Mouse (Mus musculus) hematopoietic stem cell, adult 5-6 weeks (primary cell): ENCODE measurements at regions not wholly inside any gene's neighbourhood (a gene's known extent, or its start where the extent isn't known, plus 50 kb on each side); places are given as distances from the start of the nearest gene placed in this dataset.

Experiments
- ATAC-seq, 2 experiments: fragments of 125-278 bp in 1 of 2; replicated peaks in 1 of 2; 2 replicates each; pipeline ENCODE4 v1.8.0; 2016 to 2017; ENCODE audit warnings: inconsistent platforms in 2 of 2, mild to moderate bottlenecking in 2 of 2, moderate number of reproducible peaks in 2 of 2, low read depth in 1 of 2, moderate TSS enrichment in 1 of 2; ENCODE audit not compliant: low FRiP score in 2 of 2, poor library complexity in 2 of 2, severe bottlenecking in 2 of 2, insufficient read depth in 1 of 2, low TSS enrichment in 1 of 2

DNA sequence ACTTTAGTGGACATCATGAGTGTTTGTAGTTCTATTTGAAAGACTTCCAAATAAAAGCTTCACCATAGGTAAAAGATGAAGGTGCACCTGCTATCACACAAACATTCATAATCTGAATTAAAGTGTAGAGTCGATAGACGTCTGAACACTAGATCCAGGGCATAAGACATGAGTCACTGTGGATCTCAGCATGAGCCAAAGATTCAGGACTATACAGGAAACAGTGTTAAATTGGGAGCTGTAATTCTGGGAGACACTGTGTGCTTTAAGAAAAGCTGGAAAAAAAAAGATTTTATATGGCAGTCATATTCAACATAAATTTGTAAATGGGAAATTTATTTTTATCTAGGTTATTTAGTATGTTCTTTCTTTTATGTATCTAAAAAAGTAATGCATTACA, 160.5 kb downstream of the Pdha2 start:
- ATAC-seq: no peak

DNA sequence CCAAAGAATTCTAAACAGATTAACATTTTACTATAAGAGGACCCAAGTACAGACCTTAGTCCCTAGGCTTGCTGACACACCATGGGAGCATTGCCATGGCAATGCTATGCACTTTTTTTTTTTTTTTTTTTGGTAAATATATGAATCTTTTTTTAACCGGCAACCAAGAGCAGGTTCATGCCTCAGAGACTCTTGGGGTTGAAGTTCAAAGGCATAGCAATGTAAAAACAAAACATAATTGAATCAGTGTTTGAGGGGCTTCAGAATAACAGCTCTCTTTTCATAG, 197.9 kb downstream of the Pdha2 start:
- ATAC-seq: no peak

- ATAC-seq: no peak
These were observed 198.5 kb downstream of the Pdha2 start for GRCm38 (mm10) chr3:141013521-141014261.

GRCm38 (mm10) chr3:141012976-141013375, 199.2 kb downstream of the Pdha2 start:
- no peak for ATAC-seq

DNA sequence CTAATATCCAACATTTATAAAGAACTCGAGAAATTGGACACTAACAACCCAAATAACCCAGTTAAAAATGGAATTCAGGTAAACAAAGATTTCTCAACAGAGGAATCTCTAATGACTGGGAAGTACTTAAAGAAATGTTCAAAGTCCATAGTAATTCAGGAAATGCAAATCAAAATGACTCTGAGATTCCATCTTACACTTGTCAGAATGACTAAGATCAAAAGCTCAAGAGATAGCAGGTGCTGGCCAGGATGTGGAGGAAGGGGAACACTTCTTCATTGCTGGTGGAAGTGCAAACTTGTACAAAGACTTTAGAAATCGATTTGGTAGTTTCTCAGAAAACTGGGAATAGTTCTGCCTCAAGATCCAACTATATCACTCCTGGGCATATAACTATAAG, 203.4 kb downstream of the Pdha2 start:
- no peak for ATAC-seq

DNA sequence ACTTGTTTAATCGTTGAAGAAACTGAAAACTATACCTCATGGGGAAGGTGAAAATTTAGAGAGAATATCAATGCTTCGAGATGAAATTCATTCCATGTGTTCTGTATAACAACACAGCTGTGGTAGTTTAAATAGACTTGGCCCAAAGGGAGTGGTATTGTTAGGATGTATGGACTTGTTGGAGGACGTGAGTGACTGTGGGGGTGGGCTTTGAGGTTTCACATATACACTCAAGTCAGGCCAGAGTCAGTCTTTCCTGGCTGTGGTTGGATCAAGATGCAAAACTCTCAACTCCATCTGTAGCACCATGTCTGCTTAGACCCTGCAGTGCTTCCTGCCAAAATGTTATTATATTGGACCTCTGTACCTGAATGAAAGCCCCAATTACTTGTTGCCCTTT, 206.3 kb downstream of the Pdha2 start:
- ATAC-seq: no peak

- no peak for ATAC-seq
These were observed 208.6 kb downstream of the Pdha2 start for GRCm38 (mm10) chr3:141003561-141003960.

GRCm38 (mm10) chr3:140988247-140988646, 223.9 kb downstream of the Pdha2 start:
- ATAC-seq: no peak

GRCm38 (mm10) chr3:140973519-140973918, 238.6 kb downstream of the Pdha2 start:
- ATAC-seq: peak in 1 of 2 experiments; percentile 45; a peak in 2 of 4 replicates

DNA sequence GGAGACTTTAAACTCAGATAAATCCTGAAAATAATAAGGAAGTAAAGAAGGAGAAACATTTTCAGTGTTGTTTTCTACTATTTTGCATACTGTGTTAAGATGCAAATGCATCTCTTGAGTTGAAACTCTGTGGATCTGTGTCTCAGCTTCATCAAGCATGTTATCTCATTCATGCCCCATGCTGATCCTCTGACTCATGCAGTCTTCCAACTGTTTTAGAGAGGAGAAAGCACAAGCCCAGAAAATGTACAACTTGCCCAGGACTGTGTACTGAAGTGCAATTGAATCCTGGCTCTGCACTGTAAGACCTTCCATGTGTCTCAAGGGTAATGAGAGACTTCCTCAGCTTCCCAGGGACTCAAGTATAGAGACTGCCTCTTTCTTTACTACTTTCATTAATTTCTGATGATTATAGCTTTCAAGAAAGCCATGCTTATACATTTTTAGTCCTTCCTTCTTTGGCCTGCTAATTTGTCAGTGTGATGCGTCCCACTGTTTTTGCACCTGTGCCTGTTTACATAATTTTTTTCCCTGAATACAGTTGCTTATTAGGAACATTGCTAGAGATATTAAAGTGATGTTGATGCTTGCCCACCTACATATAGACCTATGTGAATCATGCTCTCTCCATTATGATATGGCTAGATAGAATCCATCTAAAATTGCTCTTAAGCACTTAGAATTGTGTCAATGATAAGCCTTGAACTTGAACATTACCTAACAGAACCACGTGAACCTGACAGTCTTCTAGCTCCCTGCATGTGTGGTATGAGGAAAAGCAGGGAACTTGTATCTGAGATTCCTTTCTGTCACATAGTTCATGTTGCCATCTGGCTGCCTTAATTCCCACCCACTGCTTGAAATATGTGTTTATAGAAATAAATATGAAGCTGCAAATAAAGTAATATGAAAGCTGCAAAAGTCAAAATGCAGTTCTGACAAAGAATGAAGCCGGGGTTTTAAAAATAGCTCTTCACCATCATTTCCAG, 242.0 kb downstream of the Pdha2 start:
- no peak for ATAC-seq

- no peak for ATAC-seq
These were observed 243.6 kb downstream of the Pdha2 start for GRCm38 (mm10) chr3:140968556-140968955.

DNA sequence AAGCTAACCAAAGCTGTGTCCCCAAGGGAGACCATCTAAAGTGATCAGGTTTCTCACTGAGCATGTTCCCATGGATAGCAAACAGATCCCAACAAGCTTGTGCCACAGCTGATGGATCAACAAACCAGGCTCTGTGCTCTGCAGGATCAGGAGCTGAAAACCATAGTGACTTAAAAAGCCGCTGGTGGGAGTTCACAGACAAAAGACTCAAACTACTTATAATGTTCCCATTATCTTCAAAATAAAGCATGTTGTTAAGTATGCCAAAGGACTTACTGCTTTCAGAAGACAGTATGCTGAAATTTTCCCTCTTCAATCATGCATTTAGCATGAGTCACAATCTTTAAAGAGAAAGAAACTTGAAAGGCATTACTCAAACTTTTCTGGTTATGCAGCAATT, 254.5 kb downstream of the Pdha2 start:
- no peak for ATAC-seq

GRCm38 (mm10) chr3:140952111-140952800, 259.9 kb downstream of the Pdha2 start:
- no peak for ATAC-seq

GRCm38 (mm10) chr3:140951024-140951423, 261.1 kb downstream of the Pdha2 start:
- no peak; a peak in 1 of 4 replicates for ATAC-seq

- peak; percentile 80 to 85 for ATAC-seq
These were observed 262.1 kb downstream of the Pdha2 start for GRCm38 (mm10) chr3:140949880-140950662.

DNA sequence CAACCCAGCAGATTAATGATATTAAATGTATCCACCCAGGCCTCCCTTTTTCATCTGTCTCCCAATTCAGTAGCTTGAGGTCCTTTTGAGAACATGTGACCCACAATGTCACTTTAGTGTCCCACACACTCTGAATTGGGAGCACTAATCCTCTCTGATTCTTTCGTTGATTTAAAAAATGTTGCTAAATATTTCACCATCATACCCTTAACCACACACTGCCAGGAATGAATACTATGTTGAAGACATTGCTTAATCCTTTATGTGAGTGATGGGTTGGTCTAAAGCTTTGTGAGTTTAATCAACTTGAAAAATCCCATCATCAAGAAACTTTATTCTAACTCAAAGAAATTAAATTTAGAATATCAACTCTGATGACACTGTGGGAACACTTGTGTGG, 269.7 kb downstream of the Pdha2 start:
- ATAC-seq: no peak

DNA sequence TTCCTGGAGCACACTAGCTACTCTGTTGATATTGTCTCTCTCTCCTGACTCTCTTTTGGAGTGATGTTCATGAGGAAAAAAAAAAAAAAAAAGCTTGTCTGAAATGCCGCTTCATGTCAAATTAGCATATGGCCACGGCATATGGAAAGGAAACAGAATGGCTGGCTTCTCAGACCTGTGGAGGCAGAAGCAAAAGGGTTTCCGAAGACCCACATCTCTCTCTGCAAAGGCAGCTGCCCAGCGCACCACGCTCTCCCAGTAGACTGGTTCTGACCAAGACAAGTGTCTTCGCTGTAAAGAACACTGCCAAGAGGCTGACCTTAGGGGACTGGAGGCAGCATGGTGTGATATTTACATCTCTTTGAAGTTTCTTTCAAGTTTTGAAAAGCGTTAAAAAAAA, 270.3 kb downstream of the Pdha2 start:
- ATAC-seq: no peak; a peak in 1 of 4 replicates
